Mouse (Mus musculus) urinary bladder, postnatal 4 days (tissue): ENCODE measurements at regions not wholly inside any gene's neighbourhood (a gene's known extent, or its start where the extent isn't known, plus 50 kb on each side); places are given as distances from the start of the nearest gene placed in this dataset.
"Not testable (repeated sequence)": the region's sequence is repeated elsewhere in the genome, so short reads cannot be mapped to it uniquely, and the experiment has no call there.

Experiments used
- DNase-seq, 2 experiments: peaks; one replicate each; pipeline ENCODE4 v3.0.0; 2021 to 2022; ENCODE audit warnings: low spot score in 2 of 2

GRCm38 (mm10) chr12:22030717-22031116 is 613.3 kb upstream of the Ywhaq start:
- DNase-seq = peak in 1 of 2 experiments; percentile 59

- DNase-seq = not testable (repeated sequence)
Observed at GRCm38 (mm10) chr12:22030263-22030662, 612.8 kb upstream of the Ywhaq start.
